Mouse (Mus musculus): Measurements from ENCODE around the gene BC004004. TPM values are rescaled to one million over a fixed set of nuclear protein-coding genes. Genes with fewer than 3 reads are reported as not detected.
"Not testable (repeated sequence)": the region's sequence is repeated elsewhere in the genome, so short reads cannot be mapped to it uniquely, and the experiment has no call there.

The BC004004 gene
- total RNA-seq, 2 experiments from 2014 or later, result 87.5 to 103 TPM

DNA sequence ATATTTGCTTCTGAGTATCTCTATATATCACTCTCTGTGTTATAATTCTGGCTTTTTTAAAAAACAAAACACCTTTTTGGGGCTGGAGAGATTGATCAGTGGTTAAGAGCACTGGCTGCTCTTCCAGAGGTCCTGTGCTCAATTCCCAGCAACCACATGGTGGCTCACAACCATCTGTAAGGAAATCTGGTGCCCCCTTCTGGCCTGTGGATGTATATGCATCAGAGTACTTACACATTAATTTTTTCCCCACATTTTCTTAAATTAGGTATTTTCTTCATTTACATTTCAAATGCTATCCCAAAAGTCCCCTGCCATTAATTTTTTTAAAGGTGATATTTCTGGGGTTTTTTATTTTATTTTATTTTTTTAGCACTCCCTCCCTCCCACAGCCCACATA lies 44.7 kb downstream of the BC004004 start:
- DNase-seq (ENCODE audit: low spot score in 2 of 2), result no peak
- intact Hi-C loops (cut with DNase I), result no loop called here

- intact Hi-C loops (cut with DNase I), result no loop called here
- no peak for DNase-seq (ENCODE audit: low spot score in 2 of 2)
Observed at GRCm38 (mm10) chr17:29315672-29316465, 47.3 kb downstream of the BC004004 start.

- intact Hi-C loops (cut with DNase I), result no loop called here
- no peak for DNase-seq (ENCODE audit: low spot score in 2 of 2)
Observed at GRCm38 (mm10) chr17:29316891-29317290, 48.3 kb downstream of the BC004004 start.

DNA sequence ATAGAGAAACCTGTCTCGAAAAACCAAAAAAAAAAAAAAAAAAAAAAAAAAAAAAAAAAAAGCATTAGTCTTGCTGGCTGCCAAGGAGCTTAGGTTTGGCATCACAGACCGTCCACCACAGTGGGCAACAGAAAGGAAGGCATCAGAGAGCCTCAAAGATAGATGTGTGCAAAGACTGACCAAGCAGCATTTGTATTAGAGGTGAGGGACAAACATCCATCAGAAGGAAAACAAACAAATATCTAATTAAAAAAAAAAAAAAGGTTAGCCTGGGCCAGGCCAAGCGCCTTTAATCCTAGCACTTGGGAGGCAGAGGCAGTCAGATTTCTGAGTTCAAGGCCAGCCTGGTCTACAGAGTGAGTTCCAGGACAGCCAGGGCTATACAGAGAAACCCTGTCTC lies 48.8 kb downstream of the BC004004 start, which contains the start of gene Pi16:
Gene Pi16, plus strand, starts transcription at position 301 of the 400 bp plus-strand sequence.
- DNase-seq (ENCODE audit: low spot score in 2 of 2); intact Hi-C loops (cut with DNase I): not testable (repeated sequence)

DNA sequence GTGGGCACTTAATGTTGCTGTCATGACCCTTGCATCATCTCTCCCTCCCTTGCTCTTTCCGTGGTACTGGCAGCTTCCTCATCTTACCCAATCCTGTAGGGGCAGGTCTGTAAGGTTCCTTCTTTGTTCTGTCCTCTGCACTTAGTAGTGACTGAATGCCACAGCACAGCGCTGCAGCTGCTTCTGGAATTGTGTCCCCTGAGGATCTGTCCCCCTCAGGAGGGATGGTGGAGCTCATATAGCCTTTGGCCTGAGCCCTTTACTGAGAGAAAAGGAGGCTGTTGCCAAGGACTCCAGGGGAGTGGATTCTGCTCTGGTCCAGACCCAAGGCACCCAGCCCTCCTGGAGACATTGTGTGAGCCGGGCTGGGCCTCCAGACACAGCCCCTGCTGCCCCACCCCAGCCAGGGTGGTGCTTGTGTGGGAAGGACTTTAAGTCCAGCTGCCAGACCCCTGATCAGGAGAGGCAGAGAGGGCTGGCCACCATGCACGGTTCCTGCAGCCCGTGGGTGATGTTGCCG lies 50.2 kb downstream of the BC004004 start:
- intact Hi-C loops (cut with DNase I), result no loop called here

GRCm38 (mm10) chr17:29319476-29319875 lies 50.9 kb downstream of the BC004004 start:
- no peak for DNase-seq (ENCODE audit: low spot score in 2 of 2)
- intact Hi-C loops (cut with DNase I), result no loop called here

More for the DNA sequence above, 50.2 kb downstream of the BC004004 start:
- no peak for DNase-seq (ENCODE audit: low spot score in 2 of 2)

- no peak for DNase-seq (ENCODE audit: low spot score in 2 of 2)
- intact Hi-C loops (cut with DNase I), result no loop called here
Observed at GRCm38 (mm10) chr17:29319881-29320639, 51.5 kb downstream of the BC004004 start.

GRCm38 (mm10) chr17:29321765-29322602 lies 53.4 kb downstream of the BC004004 start:
- no peak for DNase-seq (ENCODE audit: low spot score in 2 of 2)
- intact Hi-C loops (cut with DNase I), result no loop called here

DNA sequence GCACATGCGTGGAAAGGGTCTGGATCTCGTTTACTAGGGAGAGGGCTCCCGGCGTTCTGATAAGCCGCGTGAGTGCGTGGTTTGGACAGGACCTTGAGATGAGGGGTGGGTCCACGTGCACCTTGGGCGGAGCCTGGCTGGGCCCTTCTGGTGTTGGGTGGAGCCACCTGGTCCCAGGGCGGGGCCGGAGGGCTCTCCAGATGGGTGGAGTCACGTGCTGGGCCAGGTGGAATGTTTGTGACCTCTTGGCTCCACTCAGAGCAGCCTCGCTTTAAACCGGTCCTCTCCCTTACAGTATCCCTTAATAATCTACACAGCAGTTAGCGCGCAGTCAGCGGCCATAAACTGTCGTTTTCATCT lies 54.0 kb downstream of the BC004004 start:
- no peak for DNase-seq (ENCODE audit: low spot score in 2 of 2)
- intact Hi-C loops (cut with DNase I), result no loop called here

DNA sequence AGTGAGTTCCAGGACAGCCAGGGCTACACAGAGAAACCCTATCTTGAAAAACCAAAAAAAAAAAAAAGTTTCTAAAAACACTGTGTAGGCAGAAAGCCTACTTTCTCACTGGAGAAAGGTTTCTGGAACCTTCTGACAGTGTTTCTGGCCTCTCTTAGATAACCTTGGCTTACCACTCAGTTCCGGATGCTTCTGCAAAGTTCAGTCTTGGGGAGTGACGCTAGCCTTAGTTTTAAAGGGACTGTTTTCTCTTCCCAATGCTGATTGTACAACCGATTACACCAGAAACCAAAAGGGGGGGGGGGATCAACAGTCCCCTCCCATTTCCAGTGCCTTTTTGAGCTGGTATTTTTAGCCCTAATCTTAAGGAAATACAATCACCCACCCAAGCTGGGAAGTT lies 55.0 kb downstream of the BC004004 start:
- intact Hi-C loops (cut with DNase I), result no loop called here

DNA sequence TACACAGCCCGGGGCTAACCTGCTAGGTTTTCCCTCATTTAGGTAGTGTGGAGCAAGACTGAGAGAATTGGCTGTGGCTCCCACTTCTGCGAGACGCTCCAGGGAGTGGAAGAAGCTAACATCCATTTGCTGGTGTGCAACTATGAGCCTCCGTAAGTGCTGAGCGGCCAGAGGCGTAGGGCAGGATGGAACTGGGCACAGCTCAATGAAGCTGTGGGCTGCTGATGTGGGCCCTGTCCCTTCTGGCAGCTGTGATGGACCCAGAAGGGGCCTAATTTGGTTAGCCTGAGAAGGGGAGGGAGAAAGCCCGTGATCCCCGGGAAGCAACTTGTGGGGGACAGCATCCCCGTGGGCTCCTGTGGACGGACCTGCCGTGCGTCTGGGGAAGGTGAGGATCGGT lies 57.2 kb downstream of the BC004004 start:
- intact Hi-C loops (cut with DNase I), result no loop called here
- DNase-seq (ENCODE audit: low spot score in 2 of 2), result no peak

More for the DNA sequence above, 55.0 kb downstream of the BC004004 start:
- DNase-seq (ENCODE audit: low spot score in 2 of 2), result no peak

DNA sequence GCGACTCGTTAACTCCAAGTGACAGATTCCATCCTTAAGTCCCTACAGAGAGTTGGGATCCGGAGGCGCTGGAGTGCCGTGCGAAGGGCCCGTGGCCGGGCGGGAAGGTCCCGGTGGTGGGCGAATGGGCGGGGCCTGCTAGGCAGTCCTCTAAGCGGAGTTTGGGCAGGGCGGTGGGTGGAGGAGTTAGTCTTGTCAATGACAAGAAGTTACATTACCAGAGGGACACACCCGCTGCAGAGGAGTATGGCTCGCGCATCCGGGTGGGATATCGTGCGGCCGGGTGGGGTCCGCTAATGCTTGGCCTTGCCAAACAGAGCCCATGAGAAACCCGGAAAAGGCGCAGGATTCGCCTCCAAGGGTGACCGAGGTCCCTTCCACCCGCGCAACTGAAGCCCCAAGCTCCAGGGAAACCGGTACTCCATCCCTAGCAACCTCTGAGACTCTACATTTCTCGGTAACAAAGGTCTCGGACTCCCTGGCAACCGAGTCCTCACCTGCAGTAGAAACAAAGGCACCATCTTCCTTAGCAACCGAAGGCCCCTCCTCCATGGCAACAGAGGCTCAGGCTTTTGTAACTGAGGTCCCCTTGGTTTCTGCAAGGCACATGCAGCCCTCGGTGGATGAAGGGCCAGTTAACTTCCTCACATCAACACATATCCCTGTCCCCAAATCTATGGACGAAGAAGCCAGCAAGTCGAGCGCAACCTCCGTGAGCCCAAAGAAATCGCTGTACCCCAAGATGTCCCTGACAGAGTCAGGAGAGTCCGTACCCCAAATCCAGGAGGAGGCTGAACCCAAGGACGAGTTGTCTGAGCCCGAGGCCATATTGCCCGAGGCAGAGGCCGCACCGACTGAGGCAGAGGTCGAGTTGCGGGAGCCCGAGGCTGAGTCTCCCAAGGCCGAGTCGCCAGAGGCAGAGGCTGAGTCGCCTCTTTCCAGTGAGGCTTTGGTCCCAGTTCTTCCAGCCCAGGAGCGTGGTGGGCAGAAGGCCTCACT lies 58.2 kb downstream of the BC004004 start:
- intact Hi-C loops (cut with DNase I), result no loop called here
- DNase-seq (ENCODE audit: low spot score in 2 of 2), result peak in 1 of 2 experiments; percentile 43

DNA sequence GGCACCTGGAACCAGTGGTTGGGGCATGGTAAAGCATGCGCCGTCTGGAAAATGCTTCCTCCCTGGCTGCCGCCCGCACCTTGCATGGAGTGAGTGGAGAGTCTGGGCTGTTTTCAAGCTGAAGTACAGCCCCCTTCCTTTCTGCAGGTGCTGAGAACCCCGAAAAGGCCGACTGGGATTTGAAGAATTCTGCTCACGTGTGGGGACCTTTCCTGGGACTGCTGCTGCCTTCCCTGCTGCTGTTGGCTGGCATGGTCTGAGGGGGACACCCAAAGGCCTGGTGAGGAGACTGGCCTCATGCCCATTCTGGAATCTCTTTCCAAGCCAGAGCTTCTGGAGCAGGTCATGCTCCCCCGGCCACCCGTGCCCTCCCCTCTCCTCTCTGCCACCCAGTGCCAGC lies 59.1 kb downstream of the BC004004 start:
- intact Hi-C loops (cut with DNase I), result no loop called here
- DNase-seq (ENCODE audit: low spot score in 2 of 2), result no peak

- DNase-seq (ENCODE audit: low spot score in 2 of 2), result no peak
- intact Hi-C loops (cut with DNase I), result no loop called here
Observed at GRCm38 (mm10) chr17:29330221-29330620, 61.6 kb downstream of the BC004004 start.

GRCm38 (mm10) chr17:29330671-29331410 lies 62.3 kb downstream of the BC004004 start:
- no peak for DNase-seq (ENCODE audit: low spot score in 2 of 2)
- intact Hi-C loops (cut with DNase I), result no loop called here

- intact Hi-C loops (cut with DNase I), result no loop called here
- no peak for DNase-seq (ENCODE audit: low spot score in 2 of 2)
Observed at GRCm38 (mm10) chr17:29332186-29332685, 63.6 kb downstream of the BC004004 start.

- intact Hi-C loops (cut with DNase I), result no loop called here
- no peak for DNase-seq (ENCODE audit: low spot score in 2 of 2)
Observed at GRCm38 (mm10) chr17:29336266-29336990, 67.8 kb downstream of the BC004004 start.

Data from left cerebral cortex, postnatal 14 days (tissue).